Mouse (Mus musculus) heart, embryonic 14.5 days (tissue): ENCODE results near the gene Klhdc4. TPM values are rescaled to one million over a fixed set of nuclear protein-coding genes. Genes with fewer than 3 reads are reported as not detected.
A peak's percentile ranks its signal among the peaks of the same experiment; 100 is the strongest.

ENCODE experiments used
- ATAC-seq: fragments of 200-750 bp; cut with Nextera tagmentation; 2 replicates; pipeline ENCODE4 v1.8.0; 2017; ENCODE audit warnings: low read depth, moderate TSS enrichment; ENCODE audit not compliant: insufficient number of reproducible peaks, insufficient read depth, low FRiP score
- H3K27ac ChIP-seq, 2 experiments: fragments of 200-500 bp in 1 of 2; fragments of 300-500 bp in 1 of 2; sonication (generic) in 1 of 2; replicated peaks in 1 of 2; 2 replicates each; pipeline ENCODE4 v1.5.1; 2012 to 2014; ENCODE audit warnings: low read depth in 2 of 2, low read length in 2 of 2, control low read depth in 1 of 2, mild to moderate bottlenecking in 1 of 2, mixed read lengths in 1 of 2; ENCODE audit not compliant: control insufficient read depth in 1 of 2, insufficient read depth in 1 of 2
- H3K27me3 ChIP-seq: fragments of 300-500 bp; sonication (generic); 2 replicates; pipeline ENCODE4 v1.6.1; 2014; ENCODE audit warnings: mild to moderate bottlenecking, low read length, control low read depth; ENCODE audit not compliant: control insufficient read depth, insufficient read depth
- H3K36me3 ChIP-seq: fragments of 300-500 bp; sonication (generic); 2 replicates; pipeline ENCODE4 v1.6.1; 2014; ENCODE audit warnings: mild to moderate bottlenecking, control low read depth, low read length, mixed read lengths; ENCODE audit not compliant: control insufficient read depth, insufficient read depth
- H3K4me1 ChIP-seq, 2 experiments: fragments of 200-500 bp in 1 of 2; fragments of 300-500 bp in 1 of 2; sonication (generic) in 1 of 2; 2 replicates each; pipeline ENCODE4 v1.6.1; 2012 to 2014; ENCODE audit warnings: low read length in 2 of 2, control low read depth in 1 of 2, mixed read lengths in 1 of 2; ENCODE audit not compliant: control insufficient read depth in 2 of 2, insufficient read depth in 2 of 2
- H3K4me2 ChIP-seq: fragments of 300-500 bp; sonication (generic); 2 replicates; pipeline ENCODE4 v1.6.1; 2014; ENCODE audit warnings: mild to moderate bottlenecking, low read length
- H3K4me3 ChIP-seq, 2 experiments: fragments of 200-500 bp in 1 of 2; fragments of 300-500 bp in 1 of 2; sonication (generic) in 1 of 2; 2 replicates each; pipeline ENCODE4 v1.5.1; 2012 to 2014; ENCODE audit warnings: low read length in 2 of 2, mild to moderate bottlenecking in 2 of 2, control low read depth in 1 of 2, low read depth in 1 of 2, moderate library complexity in 1 of 2; ENCODE audit not compliant: control insufficient read depth in 1 of 2, insufficient read depth in 1 of 2
- H3K9ac ChIP-seq: fragments of 300-500 bp; sonication (generic); 2 replicates; pipeline ENCODE4 v1.6.1; 2014; ENCODE audit warnings: mild to moderate bottlenecking, low read length
- H3K9me3 ChIP-seq: fragments of 300-500 bp; sonication (generic); 2 replicates; pipeline ENCODE4 v1.6.1; 2016; ENCODE audit warnings: low read length, control low read depth; ENCODE audit not compliant: control insufficient read depth
- WGBS: fragments of 180-500 bp; shearing (Covaris S2); extraction: QIAGEN DNeasy Blood & Tissue Kit; methylation state at CpG from one replicate; pipeline ENCODE4 v1.1.7; 2014; 5-methylcytosine and 5-hydroxymethylcytosine counted together
- polyA plus RNA-seq: library from polyadenylated mRNA; unstranded; fragments of >200 nt; fragmentation: Nextera tagmentation; extraction: Ambion mirVana; gene quantifications from 2 replicates; pipeline ENCODE4 v1.2.1, GENCODE M21; 2014

The Klhdc4 gene
- polyA plus RNA-seq, 1 experiment from 2014 or later, result 20.8 TPM

GRCm38 (mm10) chr8:121821770-121822169, 7.6 kb downstream of the Klhdc4 start:
- Histone ChIP-seq H3K4me1 (no peaks in the 10 kb centered on the region), H3K9ac (no peak overlapping the region), H3K27ac (no peak overlapping the region), H3K27me3 (no peaks in the 10 kb centered on the region), H3K9me3 (no peaks in the 10 kb centered on the region), H3K4me3 (no peak overlapping the region), H3K36me3 (peaks cover 18% of the 10 kb centered on the region), H3K4me2 (no peak overlapping the region)
- no peak for ATAC-seq
- 90% methylated on average over 9 of the region's 9 CpGs for WGBS

GRCm38 (mm10) chr8:121821320-121821719, 8.0 kb downstream of the Klhdc4 start:
- no peak overlapping the region for H3K4me2 ChIP-seq
- 87% methylated on average over 11 of the region's 11 CpGs for WGBS
- H3K36me3 ChIP-seq, result peaks cover 18% of the 10 kb centered on the region
- H3K27ac ChIP-seq, result no peak overlapping the region
- H3K27me3 ChIP-seq, result no peaks in the 10 kb centered on the region
- H3K4me1 ChIP-seq, result no peaks in the 10 kb centered on the region
- H3K9me3 ChIP-seq, result no peaks in the 10 kb centered on the region
- H3K9ac ChIP-seq, result no peak overlapping the region
- no peak overlapping the region for H3K4me3 ChIP-seq
- ATAC-seq, result no peak

GRCm38 (mm10) chr8:121820840-121821239, 8.5 kb downstream of the Klhdc4 start:
- H3K9ac ChIP-seq, result no peak overlapping the region
- H3K4me2 ChIP-seq, result no peak overlapping the region
- H3K9me3 ChIP-seq, result no peaks in the 10 kb centered on the region
- H3K27me3 ChIP-seq, result no peaks in the 10 kb centered on the region
- ATAC-seq, result no peak
- H3K27ac ChIP-seq, result no peak overlapping the region
- peaks cover 23% of the 10 kb centered on the region for H3K36me3 ChIP-seq
- H3K4me1 ChIP-seq, result no peaks in the 10 kb centered on the region
- 95% methylated on average over 6 of the region's 6 CpGs for WGBS
- no peak overlapping the region for H3K4me3 ChIP-seq

GRCm38 (mm10) chr8:121818226-121818625, 11.1 kb downstream of the Klhdc4 start:
- ATAC-seq, result no peak
- Histone ChIP-seq H3K36me3 (peaks cover 42% of the 10 kb centered on the region), H3K27ac (no peak overlapping the region), H3K9me3 (no peaks in the 10 kb centered on the region), H3K4me1 (no peaks in the 10 kb centered on the region), H3K9ac (no peak overlapping the region), H3K27me3 (no peaks in the 10 kb centered on the region), H3K4me2 (no peak overlapping the region), H3K4me3 (no peak overlapping the region)
- 81% methylated on average over 7 of the region's 7 CpGs for WGBS

- WGBS, result 79% methylated on average over 12 of the region's 12 CpGs
- H3K9ac ChIP-seq, result no peak overlapping the region
- no peak overlapping the region for H3K4me2 ChIP-seq
- no peak overlapping the region for H3K27ac ChIP-seq
- no peaks in the 10 kb centered on the region for H3K27me3 ChIP-seq
- ATAC-seq, result no peak
- H3K36me3 ChIP-seq, result peaks cover 43% of the 10 kb centered on the region
- peaks cover 8 to 19% of the 10 kb centered on the region in 2 experiments for H3K4me1 ChIP-seq
- no peak overlapping the region for H3K4me3 ChIP-seq
- no peaks in the 10 kb centered on the region for H3K9me3 ChIP-seq
Measured at GRCm38 (mm10) chr8:121811931-121812570, 17.3 kb downstream of the Klhdc4 start.

GRCm38 (mm10) chr8:121811502-121811901, 17.9 kb downstream of the Klhdc4 start:
- H3K4me3 ChIP-seq, result no peak overlapping the region
- H3K9ac ChIP-seq, result no peak overlapping the region
- no peaks in the 10 kb centered on the region for H3K9me3 ChIP-seq
- H3K36me3 ChIP-seq, result peaks cover 43% of the 10 kb centered on the region
- no peak for ATAC-seq
- WGBS, result 84% methylated on average over 3 of the region's 3 CpGs
- no peaks in the 10 kb centered on the region for H3K27me3 ChIP-seq
- peaks cover 8 to 19% of the 10 kb centered on the region in 2 experiments for H3K4me1 ChIP-seq
- no peak overlapping the region for H3K4me2 ChIP-seq
- H3K27ac ChIP-seq, result no peak overlapping the region

GRCm38 (mm10) chr8:121809524-121810155, 19.7 kb downstream of the Klhdc4 start:
- Histone ChIP-seq H3K27ac (0 out of 4 replicates have a peak overlapping the region, but pooled peaks of 1 of the 2 experiments have one; percentile 41), H3K27me3 (no peaks in the 10 kb centered on the region), H3K9ac (no peak overlapping the region), H3K9me3 (no peaks in the 10 kb centered on the region), H3K4me3 (no peak overlapping the region), H3K4me2 (no peak overlapping the region), H3K4me1 (peaks cover 8 to 19% of the 10 kb centered on the region in 2 experiments), H3K36me3 (peaks cover 50% of the 10 kb centered on the region)
- 0 out of 2 replicates have a peak, but pooled peaks have one; percentile 18 for ATAC-seq
- WGBS, result 70% methylated on average over 11 of the region's 11 CpGs
